Mouse (Mus musculus) right cerebral cortex, postnatal 25 days (tissue): ENCODE data around the gene Gabarapl2.
"Not testable (repeated sequence)": the region's sequence is repeated elsewhere in the genome, so short reads cannot be mapped to it uniquely, and the experiment has no call there.

ENCODE experiments used
- DNase-seq: peaks from one replicate; pipeline ENCODE4 v3.0.0; 2022

Gene Gabarapl2

GRCm38 (mm10) chr8:111938076-111938985 lies 2.2 kb upstream of the Gabarapl2 start:
- not testable (repeated sequence) for DNase-seq

GRCm38 (mm10) chr8:111939516-111940142 lies 874 bp upstream of the Gabarapl2 start:
- DNase-seq = no peak

DNA sequence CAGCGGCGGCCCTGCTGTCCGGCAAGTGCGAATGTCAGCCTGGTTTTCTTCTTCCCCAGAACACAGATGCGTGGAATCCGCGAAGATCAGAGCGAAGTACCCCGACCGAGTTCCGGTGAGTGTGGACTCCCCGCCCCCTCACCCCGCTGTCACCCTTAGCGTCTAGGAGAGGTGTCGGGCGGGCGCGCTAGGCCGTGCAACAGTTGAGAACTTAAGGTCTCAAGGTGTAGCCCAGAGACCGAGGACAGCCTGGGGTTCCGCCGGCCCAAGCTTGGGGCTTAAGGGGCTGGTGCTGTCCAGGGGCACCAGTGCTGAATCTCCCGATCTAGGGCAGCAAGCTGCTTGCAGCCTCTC lies 575 bp downstream of the Gabarapl2 start:
- peak; percentile 9 for DNase-seq

- no peak for DNase-seq
Measured at GRCm38 (mm10) chr8:111943544-111943943, 3.0 kb downstream of the Gabarapl2 start.

DNA sequence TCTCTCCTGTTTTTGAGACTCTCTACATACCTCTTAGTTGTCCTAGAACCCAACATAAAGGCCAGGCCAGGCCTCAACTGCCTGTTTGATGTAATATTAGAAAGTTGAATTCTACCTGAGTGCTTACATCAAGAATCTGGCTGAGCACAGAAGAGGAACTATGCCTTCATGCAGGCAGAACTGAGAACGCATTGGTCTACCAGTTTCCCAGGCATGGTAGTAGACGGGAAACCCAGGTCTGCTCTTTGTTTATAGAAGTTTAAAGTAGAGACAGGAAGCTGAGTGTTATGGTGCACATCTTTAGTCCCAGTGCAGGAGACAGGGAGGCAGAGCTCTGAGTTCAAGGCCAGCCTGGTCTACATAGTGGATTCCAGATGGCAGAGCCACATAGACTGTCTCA lies 6.6 kb downstream of the Gabarapl2 start:
- no peak for DNase-seq

GRCm38 (mm10) chr8:111947954-111948353 lies 7.5 kb downstream of the Gabarapl2 start:
- no peak for DNase-seq

- no peak for DNase-seq
Measured at GRCm38 (mm10) chr8:111950846-111951245, 10.3 kb downstream of the Gabarapl2 start.

- DNase-seq = peak; percentile 64
Measured at GRCm38 (mm10) chr8:111951317-111951716, 10.8 kb downstream of the Gabarapl2 start.

DNA sequence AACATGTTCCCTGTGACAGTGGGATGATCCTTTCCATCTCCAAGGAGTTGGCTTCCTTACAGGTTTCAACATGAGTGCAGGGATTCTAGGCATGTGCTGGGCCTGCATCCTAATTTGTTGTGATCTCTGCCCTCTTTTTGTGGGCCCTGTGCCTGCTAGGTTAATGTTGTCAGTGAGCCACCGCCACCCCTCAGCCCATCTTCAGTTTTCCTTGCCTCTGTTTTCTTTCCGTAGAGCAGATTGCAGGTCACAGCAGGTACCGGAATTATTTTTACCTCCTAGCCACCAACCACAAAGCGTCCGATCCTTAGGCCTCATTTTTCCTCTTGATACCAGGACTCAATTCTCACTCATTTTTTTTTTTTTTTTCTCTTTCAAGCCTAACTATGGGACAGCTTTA lies 11.4 kb downstream of the Gabarapl2 start:
- DNase-seq = no peak

DNA sequence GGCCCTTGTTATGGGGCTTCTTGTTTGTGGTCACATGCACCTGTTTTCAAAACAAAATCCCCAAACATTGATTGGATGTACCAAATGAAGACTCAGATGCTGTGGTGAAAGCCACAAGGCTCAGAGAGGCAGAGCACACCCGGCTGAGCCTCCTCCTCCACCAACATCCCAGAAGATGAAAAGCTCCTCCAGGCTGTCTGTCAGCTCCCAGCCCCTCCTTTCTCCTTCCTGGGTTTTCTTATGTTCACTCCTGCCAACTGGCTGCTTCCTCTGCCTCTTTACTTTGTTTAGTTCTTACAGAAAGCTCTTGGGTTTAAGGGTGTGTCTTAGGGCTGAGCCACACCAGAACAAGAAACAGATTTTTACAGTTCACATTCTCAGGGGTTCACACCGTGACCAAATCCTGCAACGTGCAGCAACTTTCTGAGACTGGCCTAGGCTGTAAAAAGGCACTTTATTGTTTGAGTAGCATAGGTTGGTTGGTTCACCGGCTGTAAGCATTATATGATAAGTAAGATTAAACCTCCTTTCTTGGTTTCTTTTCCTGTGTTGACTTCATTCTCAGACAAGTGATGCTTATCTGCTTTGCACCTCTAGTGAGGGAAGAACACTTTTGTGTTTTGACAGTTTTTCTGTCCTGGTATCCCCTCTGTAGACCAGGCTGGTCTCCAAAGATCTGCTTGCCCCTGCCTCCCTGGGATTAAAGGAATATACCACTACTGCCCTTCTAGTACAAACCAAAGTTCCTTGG lies 14.5 kb downstream of the Gabarapl2 start:
- DNase-seq = no peak

DNA sequence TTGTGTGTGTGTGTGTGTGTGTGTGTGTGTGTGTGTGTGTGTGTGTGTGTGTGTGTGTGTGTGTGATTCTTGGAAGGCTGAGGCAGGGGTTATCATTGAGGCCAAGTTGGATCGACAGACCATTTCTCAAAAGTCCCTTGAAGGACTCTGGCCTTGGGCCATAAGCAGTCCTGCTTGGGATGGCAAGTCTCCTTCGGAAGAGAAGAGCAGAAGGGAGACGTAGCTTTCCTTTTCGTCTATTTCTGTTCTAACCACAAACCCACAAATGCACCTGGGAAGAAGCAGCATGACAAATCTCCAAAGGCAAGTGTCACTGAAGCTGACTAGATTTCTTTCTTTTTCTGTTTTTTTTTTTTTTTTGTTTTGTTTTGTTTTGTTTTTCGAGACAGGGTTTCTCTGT lies 15.4 kb downstream of the Gabarapl2 start:
- no peak for DNase-seq

GRCm38 (mm10) chr8:111957231-111957630 lies 16.7 kb downstream of the Gabarapl2 start:
- DNase-seq = no peak

DNA sequence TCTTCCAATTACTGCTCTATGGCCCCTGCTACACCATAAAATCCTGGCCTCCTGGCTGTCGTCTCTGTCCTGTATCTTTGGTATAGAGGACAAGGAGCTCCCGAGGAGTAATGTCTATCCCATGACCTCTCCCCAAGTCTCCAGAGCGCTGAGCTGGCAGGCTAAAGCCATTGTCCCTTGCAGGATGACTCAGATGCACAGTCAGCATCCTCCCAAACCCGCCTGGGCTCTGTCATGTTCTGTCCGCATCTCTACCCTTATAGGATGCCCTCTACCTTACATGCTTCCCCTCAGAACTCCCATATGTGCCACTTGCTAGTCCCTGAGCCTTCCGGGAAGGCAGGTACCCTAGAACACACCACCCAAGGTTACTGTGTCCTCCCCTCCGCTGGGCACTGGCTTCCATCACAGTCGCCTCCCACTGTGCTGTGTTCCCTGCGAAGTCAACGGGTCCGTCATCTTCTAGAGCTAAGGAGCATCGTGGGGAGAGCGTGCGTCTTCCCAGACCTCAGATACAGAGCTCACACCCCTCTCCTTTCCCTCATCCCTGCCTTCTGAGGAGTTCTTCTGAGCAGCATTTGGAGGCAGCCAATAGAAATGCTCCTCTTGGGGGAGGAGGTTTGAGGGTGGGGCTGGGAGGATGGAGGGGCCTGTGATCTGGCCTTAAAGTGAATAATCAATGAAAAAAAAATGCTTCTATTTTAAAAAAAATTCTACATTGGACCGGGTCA lies 20.3 kb downstream of the Gabarapl2 start:
- DNase-seq = no peak

DNA sequence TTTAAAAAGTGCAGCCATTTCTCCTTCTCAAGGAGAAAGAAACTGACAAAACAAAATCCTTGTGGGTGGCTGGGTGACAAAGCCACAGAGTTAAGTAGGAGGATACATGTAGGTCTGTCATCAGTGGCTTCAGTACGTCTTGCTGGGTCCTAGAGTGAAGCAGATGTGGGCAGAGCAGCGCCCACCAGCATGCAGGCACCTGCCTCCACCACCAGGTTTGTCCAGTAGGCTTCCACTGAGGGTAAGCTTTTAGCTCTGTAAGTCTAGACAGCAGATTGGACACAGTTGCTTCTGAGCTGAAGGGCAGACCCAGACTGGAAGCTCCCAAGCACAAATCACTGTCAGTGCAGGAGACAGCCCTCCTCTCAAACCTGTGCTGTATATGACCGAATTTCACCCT lies 20.8 kb downstream of the Gabarapl2 start:
- no peak for DNase-seq

- DNase-seq = no peak
Measured at GRCm38 (mm10) chr8:111962589-111962988, 22.1 kb downstream of the Gabarapl2 start.

DNA sequence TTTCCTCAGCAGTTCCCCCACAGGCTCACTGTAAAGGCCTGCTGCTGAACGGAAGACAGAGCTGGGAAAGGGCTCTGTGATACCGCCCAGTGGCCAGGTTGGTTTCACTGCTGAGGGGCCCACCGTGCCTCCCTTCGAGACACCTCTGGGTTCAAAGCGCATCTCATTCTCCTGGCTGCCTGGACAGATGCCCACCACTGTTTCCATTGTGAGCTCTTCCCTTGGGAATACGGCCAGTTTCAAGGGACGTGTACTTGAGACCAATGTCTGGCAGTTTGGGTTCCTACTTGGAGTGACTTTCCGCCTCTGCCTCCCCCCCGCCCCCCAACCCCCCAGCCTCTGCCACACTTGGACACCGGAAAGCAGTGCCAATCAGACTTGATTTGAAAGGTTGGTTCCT lies 22.6 kb downstream of the Gabarapl2 start:
- no peak for DNase-seq

GRCm38 (mm10) chr8:111963546-111963945 lies 23.0 kb downstream of the Gabarapl2 start:
- no peak for DNase-seq

DNA sequence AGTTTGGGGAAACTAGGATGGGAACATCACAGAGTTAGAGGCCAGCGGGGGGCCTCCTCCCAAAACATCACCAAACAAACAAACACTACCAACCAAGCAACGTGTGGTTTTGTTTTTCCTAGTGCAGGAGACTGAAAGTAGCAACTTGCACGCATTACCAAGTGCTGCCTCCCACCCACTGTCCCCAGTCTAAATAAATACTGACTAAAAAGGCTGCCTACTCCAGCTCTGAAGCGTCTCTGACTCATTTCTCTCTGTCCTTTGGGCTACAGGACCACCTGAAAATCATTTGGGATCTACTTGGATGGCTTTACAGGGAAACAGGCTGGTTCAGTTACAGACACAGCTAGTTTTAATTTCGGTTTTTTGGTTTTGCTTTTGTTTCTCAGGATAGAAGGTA lies 23.8 kb downstream of the Gabarapl2 start:
- DNase-seq = no peak

DNA sequence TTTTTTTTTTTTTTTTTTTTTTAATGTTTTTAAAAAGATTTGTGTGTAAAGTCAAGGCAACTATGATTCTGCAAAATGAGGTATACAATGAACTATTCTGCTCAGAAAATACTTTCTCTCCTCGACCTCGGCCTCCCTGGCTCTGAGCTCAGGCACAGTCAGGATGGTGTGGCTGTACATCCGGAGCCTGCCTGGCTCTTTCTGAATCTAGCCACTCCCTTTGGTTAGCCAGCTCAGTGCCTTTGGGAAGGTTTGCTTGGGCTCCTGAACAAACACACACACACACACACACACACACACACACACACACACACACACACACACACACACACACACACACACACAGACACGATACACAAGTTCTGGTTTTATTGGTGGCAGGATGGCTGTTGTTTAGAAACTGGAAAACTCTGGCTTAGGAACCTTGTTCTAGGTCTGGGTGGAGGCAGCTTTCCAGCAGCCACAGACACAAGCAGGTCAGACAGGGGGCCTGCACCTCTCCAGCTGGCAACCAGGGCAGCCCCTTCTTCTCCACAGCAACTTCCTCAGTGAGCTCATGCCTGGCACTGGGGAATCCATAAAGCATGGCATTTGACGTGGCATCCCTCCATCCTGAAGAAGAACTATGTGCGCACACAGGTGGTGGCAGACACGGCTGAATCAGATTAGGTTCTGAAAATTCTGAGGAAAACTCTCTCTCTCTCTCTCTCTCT lies 24.5 kb downstream of the Gabarapl2 start:
- DNase-seq = no peak

GRCm38 (mm10) chr8:111967246-111967870 lies 26.9 kb downstream of the Gabarapl2 start:
- DNase-seq = no peak

DNA sequence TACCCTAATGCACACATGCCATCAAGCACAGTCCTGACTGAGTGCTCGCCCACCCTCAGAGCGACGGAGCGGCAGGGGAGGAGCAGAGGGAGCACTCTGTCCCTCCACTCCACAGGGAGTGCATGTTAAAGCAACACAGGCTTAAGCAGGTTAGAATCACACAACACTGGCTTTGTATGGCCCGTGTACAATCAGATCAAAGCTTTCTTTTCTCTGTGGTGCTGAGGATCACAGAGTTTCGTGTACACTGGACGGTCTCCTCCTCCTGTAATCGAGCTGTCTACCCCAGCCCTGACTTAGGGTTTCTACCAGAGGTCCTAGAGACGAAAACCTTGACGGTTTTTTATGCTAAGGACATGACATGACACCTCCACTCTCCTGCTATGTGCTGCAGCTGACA lies 28.0 kb downstream of the Gabarapl2 start:
- no peak for DNase-seq

GRCm38 (mm10) chr8:111968991-111969390 lies 28.5 kb downstream of the Gabarapl2 start:
- DNase-seq = no peak
